Mouse (Mus musculus) lung, embryonic 15.5 days (tissue): ENCODE measurements around the gene Cmtm7. TPM values are rescaled to one million over a fixed set of nuclear protein-coding genes. Genes with fewer than 3 reads are reported as not detected.

Experiments
- ATAC-seq: fragments of 200-750 bp; cut with Nextera tagmentation; 2 replicates; pipeline ENCODE4 v1.8.0; 2017; ENCODE audit warnings: moderate number of reproducible peaks, borderline replicate concordance; ENCODE audit not compliant: low FRiP score, low TSS enrichment; ENCODE audit errors: extremely low read depth
- H3K27ac ChIP-seq: fragments of 300-500 bp; sonication (generic); 2 replicates; pipeline ENCODE4 v1.5.1; 2015; ENCODE audit warnings: moderate library complexity, mild to moderate bottlenecking, inconsistent platforms
- H3K27me3 ChIP-seq: fragments of 300-500 bp; sonication (generic); 2 replicates; pipeline ENCODE4 v1.6.1; 2015; ENCODE audit warnings: inconsistent platforms
- H3K36me3 ChIP-seq: fragments of 300-500 bp; sonication (generic); 2 replicates; pipeline ENCODE4 v1.6.1; 2015; ENCODE audit warnings: inconsistent platforms
- H3K4me1 ChIP-seq: fragments of 300-500 bp; sonication (generic); 2 replicates; pipeline ENCODE4 v1.6.1; 2015; ENCODE audit warnings: inconsistent platforms
- H3K4me2 ChIP-seq: fragments of 300-500 bp; sonication (generic); 2 replicates; pipeline ENCODE4 v1.6.1; 2015; ENCODE audit warnings: inconsistent platforms, mild to moderate bottlenecking, moderate library complexity
- H3K4me3 ChIP-seq: fragments of 300-500 bp; sonication (generic); 2 replicates; pipeline ENCODE4 v1.5.1; 2015; ENCODE audit warnings: mild to moderate bottlenecking, inconsistent platforms
- H3K9ac ChIP-seq: fragments of 300-500 bp; sonication (generic); 2 replicates; pipeline ENCODE4 v1.6.1; 2015; ENCODE audit warnings: inconsistent platforms
- H3K9me3 ChIP-seq: fragments of 300-500 bp; sonication (generic); 2 replicates; pipeline ENCODE4 v1.6.1; 2016; ENCODE audit warnings: inconsistent platforms
- WGBS: fragments of 180-500 bp; shearing (Covaris S2); methylation state at CpG from one replicate; pipeline ENCODE4 v1.1.7; 2015; 5-methylcytosine and 5-hydroxymethylcytosine counted together
- polyA plus RNA-seq: library from polyadenylated mRNA; unstranded; fragments of >200 nt; fragmentation: Nextera tagmentation; extraction: Ambion mirVana; gene quantifications from 2 replicates; pipeline ENCODE4 v1.2.1, GENCODE M21; 2015

Cmtm7 gene
- polyA plus RNA-seq, 1 experiment from 2014 or later, result 91.3 TPM

DNA sequence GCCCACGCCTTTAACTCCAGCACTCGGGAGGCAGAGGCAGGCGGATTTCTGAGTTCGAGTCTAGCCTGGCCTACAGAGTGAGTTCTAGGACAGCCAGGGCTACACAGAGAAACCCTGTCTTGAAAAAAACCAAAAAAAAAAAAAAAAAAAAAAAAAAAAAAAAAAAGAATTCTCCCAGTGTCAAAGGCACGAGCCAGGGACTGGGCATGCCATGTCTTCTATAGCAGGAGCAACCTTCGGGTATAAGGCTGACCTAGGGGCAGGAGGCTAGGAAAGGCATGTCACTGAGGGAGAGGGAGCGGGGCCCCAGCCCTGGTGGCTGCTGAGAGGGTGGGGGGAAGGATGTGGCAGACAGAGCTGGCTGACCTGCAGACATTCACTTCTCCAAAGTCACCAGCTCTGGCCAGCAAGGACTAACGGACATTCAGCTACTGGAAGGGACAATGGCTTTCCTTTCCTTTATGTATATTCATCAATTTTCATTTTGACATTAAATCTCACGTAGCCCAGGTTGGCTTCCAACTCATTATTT is 12.2 kb upstream of the Cmtm7 start:
- Histone ChIP-seq H3K9ac (no peak overlapping the region), H3K9me3 (no peaks in the 10 kb centered on the region), H3K4me2 (no peak overlapping the region), H3K36me3 (no peaks in the 10 kb centered on the region; the same call in 1 of the 2 replicates), H3K27me3 (no peaks in the 10 kb centered on the region), H3K4me3 (no peak overlapping the region), H3K27ac (no peak overlapping the region), H3K4me1 (peaks cover 10% of the 10 kb centered on the region; the same call in 1 of the 2 replicates)
- no peak for ATAC-seq
- 77% methylated on average over 8 of the region's 9 CpGs for WGBS

DNA sequence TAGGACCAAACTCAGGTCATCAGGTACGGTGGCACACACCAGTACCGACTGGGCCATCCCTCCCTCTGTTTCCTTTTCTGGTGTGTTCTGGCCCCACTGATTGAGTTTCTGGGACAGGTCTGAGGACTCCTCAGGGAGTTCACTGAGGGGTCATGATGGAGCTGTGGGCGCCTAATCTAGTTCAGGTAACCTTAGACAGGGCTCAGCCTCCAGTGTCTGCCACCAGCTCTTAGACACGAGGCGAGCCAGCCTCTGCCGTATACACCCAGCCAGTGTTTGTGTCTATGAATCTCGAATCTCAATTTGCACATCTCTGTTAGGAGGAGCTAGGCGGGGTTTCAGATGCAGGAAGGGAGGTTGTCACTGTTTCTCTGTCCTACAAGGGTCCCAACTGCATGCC is 8.3 kb upstream of the Cmtm7 start:
- Histone ChIP-seq H3K9ac (no peak overlapping the region), H3K27ac (no peak overlapping the region), H3K4me3 (no peak overlapping the region), H3K4me1 (peaks cover 8% of the 10 kb centered on the region; the same call in 1 of the 2 replicates), H3K36me3 (no peaks in the 10 kb centered on the region), H3K9me3 (no peaks in the 10 kb centered on the region; the same call in 1 of the 2 replicates), H3K4me2 (no peak overlapping the region), H3K27me3 (no peaks in the 10 kb centered on the region; the same call in 1 of the 2 replicates)
- 79% methylated on average over 8 of the region's 8 CpGs for WGBS
- ATAC-seq, result no peak

DNA sequence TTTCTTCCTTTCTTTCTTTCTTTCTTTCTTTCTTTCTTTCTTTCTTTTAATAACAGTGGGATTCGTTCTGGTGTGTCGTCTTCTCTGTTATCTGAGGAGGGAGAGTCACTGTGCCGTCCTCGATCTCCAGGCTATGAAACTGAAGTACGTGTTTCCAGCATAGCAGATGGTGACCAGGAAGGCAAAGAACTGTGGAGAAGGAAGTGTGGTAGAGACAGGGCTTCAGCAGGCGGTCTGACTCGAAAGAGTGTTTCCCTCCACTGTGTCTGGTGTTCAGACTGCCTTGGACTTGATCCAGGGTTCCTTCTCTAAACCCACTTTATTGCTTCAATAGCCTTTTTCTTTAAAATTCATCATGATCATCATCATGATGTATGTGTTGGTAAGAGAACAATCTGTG is 7.9 kb upstream of the Cmtm7 start:
- Histone ChIP-seq H3K4me2 (no peak overlapping the region), H3K4me3 (no peak overlapping the region), H3K9ac (no peak overlapping the region), H3K4me1 (peaks cover 8% of the 10 kb centered on the region; the same call in 1 of the 2 replicates), H3K9me3 (no peaks in the 10 kb centered on the region; the same call in 1 of the 2 replicates), H3K36me3 (no peaks in the 10 kb centered on the region), H3K27ac (no peak overlapping the region), H3K27me3 (no peaks in the 10 kb centered on the region; the same call in 1 of the 2 replicates)
- no peak for ATAC-seq
- WGBS, result 65% methylated on average over 7 of the region's 7 CpGs

DNA sequence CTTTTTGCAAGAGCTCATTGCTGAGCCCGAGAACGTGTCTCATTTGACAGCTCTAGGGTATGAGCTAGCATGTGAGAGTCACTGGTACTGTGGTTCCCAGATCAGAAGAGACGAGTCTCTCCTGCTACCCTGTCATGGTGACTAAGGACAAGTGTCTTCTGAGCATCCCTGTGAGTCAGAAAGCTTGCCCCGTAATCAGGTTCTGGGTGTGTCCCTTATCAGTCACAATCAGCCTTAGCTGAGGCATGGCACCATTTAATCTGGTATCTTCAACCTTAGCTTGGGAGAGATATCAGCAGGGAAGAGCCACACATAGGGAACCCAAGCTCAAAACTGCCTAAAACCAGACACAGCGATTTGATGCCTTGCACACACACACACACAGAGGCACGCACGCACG is 7.0 kb upstream of the Cmtm7 start:
- Histone ChIP-seq H3K4me2 (no peak overlapping the region), H3K27ac (no peak overlapping the region), H3K9me3 (no peaks in the 10 kb centered on the region; the same call in 1 of the 2 replicates), H3K4me3 (no peak overlapping the region), H3K36me3 (no peaks in the 10 kb centered on the region), H3K4me1 (peaks cover 8% of the 10 kb centered on the region; the same call in 1 of the 2 replicates), H3K9ac (no peak overlapping the region), H3K27me3 (no peaks in the 10 kb centered on the region; the same call in 1 of the 2 replicates)
- ATAC-seq, result no peak
- WGBS, result 85% methylated on average over 8 of the region's 8 CpGs

DNA sequence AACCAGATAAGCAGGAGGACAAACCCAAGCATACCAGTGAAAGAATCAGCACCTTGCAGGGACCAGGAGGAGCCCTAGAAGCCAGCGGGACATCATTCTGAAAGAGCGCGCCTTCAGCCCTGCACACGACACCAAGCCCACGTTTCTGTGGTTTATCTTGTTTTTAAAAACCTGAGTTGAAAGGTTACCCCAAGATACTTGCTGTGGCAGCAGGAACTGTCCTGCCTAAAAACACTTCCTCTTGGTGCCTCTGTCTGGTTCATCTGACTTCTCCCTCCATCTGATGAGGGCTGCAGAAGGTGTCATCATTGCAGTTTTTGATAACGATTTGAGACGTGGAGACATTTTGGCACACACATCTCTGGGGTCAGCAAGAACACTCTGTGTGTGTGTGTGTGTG is 6.1 kb upstream of the Cmtm7 start:
- WGBS, result 81% methylated on average over 7 of the region's 7 CpGs
- Histone ChIP-seq H3K9ac (no peak overlapping the region), H3K36me3 (no peaks in the 10 kb centered on the region), H3K9me3 (no peaks in the 10 kb centered on the region; the same call in 1 of the 2 replicates), H3K4me3 (no peak overlapping the region), H3K27me3 (no peaks in the 10 kb centered on the region; the same call in 1 of the 2 replicates), H3K4me2 (no peak overlapping the region), H3K4me1 (peaks cover 8% of the 10 kb centered on the region; the same call in 1 of the 2 replicates), H3K27ac (no peak overlapping the region)
- no peak for ATAC-seq

DNA sequence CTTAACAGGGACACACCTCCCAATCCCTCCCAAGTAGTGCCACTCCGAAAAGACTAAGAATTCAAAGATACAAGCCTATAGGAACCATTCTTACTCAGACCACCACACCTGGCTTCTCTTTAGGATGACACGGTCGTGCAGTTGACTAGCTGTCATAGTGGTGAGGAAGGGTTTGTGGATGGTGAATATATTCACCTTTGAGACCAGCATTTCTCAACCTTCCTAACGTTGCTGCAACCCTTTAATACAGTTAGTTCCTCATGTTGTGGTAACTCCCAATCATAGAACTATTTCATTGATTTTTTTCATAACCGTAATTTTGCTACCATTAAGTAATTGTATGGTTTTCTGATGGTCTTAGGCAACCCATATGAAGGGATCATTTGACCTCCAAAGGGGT is 5.5 kb upstream of the Cmtm7 start:
- no peaks in the 10 kb centered on the region; the same call in 1 of the 2 replicates for H3K27me3 ChIP-seq
- no peak for ATAC-seq
- peaks cover 12% of the 10 kb centered on the region for H3K4me1 ChIP-seq
- WGBS, result 91% methylated on average over 5 of the region's 5 CpGs
- no peak overlapping the region for H3K9ac ChIP-seq
- H3K4me2 ChIP-seq, result no peak overlapping the region
- H3K36me3 ChIP-seq, result no peaks in the 10 kb centered on the region
- H3K9me3 ChIP-seq, result no peaks in the 10 kb centered on the region; the same call in 1 of the 2 replicates
- no peak overlapping the region for H3K4me3 ChIP-seq
- H3K27ac ChIP-seq, result no peak overlapping the region

DNA sequence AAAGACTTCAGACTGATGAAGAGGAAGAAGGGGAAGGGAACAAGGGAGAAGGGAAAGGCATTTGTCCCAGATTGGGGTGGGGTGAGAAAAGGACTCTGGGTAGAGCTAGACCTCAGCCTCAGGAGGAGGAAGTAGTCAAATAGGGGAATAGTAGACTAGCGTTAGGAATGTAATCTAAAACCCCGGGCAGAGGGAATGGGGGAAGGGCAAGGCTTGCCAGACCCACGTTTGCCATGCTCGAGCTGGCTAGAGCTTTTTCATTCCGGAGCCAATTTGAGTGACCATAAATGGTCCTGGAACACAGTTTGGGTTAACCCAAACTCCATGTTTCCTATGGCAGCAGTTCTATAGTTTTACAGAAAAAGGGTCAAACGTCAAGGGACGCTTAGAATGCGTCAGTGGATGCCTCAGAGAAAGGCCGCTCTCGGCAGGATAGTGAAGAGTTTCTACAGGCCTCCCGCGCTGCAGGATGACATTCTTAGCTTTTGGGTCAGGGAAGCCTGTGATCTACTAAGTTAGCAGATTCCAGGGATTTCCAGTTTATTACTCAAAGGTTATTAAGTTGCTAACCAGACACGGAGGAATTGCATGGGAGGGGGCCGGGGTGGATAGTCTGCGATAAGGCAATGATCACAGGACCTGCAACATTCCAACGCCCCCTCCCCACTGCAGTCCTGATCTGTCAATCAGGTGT is 3.9 kb upstream of the Cmtm7 start:
- H3K27me3 ChIP-seq, result no peaks in the 10 kb centered on the region; the same call in 1 of the 2 replicates
- no peaks in the 10 kb centered on the region for H3K36me3 ChIP-seq
- H3K27ac ChIP-seq, result no peak overlapping the region
- ATAC-seq, result no peak
- H3K4me2 ChIP-seq, result peak overlapping the region; percentile 5; the same call in 1 of the 2 replicates
- no peak overlapping the region for H3K4me3 ChIP-seq
- WGBS, result 14% methylated on average over 16 of the region's 16 CpGs
- H3K4me1 ChIP-seq, result peaks cover 19% of the 10 kb centered on the region
- no peaks in the 10 kb centered on the region; the same call in 1 of the 2 replicates for H3K9me3 ChIP-seq
- H3K9ac ChIP-seq, result no peak overlapping the region

DNA sequence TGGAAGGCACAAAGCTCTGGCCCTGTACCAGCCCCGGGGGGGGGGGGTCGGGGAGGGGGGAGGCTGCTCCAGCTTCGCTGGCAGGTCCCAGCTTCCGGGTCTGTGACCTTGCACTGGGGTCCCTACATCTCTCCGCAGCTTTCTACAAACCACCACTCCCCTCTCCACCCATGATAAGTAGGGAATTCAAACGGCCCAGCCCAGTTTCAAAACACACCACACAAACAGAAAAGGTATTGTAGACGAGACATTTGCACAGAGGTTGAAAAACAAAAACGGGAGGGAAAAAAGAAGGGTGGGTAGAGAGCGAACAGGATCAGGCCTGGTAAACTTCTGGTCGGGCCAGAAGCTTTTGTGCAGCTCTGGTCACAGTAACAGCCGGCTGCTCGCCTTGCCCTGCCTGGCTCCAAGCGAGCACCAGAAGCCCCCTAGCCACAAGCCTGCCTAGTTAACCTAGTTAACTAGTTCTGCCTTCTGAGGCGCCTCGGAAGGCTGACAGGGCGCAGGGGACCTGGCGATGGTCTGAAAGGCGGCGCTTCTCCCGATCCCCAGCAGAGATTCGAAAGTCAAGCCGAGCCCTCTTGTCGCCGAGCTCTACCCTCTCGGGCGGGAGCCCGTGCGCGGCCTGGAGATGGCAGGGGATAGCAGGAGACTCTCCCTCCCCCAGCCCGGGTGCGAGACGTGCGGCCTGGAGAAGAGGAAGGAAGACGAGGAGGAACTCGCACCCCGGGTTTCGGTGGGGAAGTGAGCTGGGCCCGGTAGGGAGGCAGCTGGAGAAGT is 720 bp downstream of the Cmtm7 start:
- Histone ChIP-seq H3K27ac (peak overlapping the region; percentile 81), H3K4me1 (peaks cover 32% of the 10 kb centered on the region), H3K36me3 (no peaks in the 10 kb centered on the region), H3K4me2 (peak overlapping the region; percentile 95), H3K9me3 (no peaks in the 10 kb centered on the region), H3K27me3 (no peaks in the 10 kb centered on the region), H3K4me3 (peak overlapping the region; percentile 59), H3K9ac (peak overlapping the region; percentile 74)
- WGBS, result 1% methylated on average over 38 of the region's 38 CpGs
- ATAC-seq, result peak; percentile 70

DNA sequence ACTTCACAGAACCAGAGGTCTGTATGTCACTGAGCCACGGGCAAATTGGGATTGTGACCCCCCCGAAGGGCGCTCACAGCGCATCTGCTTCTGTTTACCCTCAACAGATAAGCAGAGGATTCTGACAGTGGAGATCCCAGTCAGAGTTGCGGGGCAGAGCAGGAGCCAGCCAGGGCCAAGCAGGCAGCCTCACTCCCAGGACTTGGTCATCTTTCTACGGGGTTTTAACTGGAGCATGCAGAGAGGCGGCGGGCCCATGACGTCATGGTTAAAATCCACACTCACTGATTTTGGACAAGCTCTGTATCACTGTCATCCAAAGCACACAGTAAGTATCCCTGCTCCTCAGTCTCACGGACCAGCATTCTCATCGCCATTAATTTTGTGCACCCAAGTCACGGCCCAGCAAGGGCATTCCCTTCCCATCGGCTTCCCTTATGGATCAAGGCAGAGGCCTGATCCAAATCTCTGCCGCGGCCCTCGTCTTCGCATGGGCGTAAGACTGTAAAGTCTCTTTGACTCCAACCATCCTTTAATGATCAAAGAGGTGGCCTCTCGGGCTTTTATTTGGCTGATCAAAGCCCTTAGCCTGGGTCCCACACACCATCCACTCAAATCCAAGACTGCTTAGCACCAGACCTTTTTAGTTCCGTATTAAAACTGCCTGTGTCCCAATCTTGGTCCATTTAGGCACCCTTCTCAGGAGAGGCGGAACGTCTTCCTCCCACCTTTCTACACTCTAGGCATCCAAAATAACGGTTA is 1.5 kb downstream of the Cmtm7 start:
- peak overlapping the region; percentile 59 for H3K4me3 ChIP-seq
- no peak overlapping the region for H3K27ac ChIP-seq
- no peak for ATAC-seq
- peak overlapping the region; percentile 95 for H3K4me2 ChIP-seq
- no peaks in the 10 kb centered on the region for H3K27me3 ChIP-seq
- H3K9ac ChIP-seq, result peak overlapping the region; percentile 74
- H3K36me3 ChIP-seq, result no peaks in the 10 kb centered on the region
- H3K4me1 ChIP-seq, result peaks cover 30% of the 10 kb centered on the region
- 28% methylated on average over 23 of the region's 23 CpGs for WGBS
- no peaks in the 10 kb centered on the region for H3K9me3 ChIP-seq

DNA sequence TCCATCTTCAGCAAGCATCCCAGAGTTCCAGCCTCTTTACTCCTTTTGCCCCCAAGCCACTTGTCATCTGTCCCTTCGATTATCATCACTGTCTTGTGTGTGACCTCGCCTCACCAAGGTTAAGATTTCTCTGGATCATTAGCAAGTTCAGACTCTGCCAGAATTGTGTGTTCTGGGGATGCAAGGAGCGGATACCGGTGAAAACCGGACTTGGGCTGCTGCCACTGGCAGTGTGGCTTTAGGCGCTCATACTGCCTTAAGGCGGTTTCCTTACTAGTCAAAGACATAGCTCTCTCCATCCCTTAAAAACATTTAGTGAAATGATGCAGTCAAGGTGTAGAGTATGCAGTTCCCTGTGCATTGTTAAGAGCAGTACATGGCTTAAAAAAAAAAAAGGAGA is 2.8 kb downstream of the Cmtm7 start:
- Histone ChIP-seq H3K27me3 (no peaks in the 10 kb centered on the region), H3K9ac (no peak overlapping the region), H3K27ac (no peak overlapping the region), H3K4me2 (no peak overlapping the region), H3K4me3 (no peak overlapping the region), H3K4me1 (peaks cover 32% of the 10 kb centered on the region), H3K9me3 (no peaks in the 10 kb centered on the region), H3K36me3 (no peaks in the 10 kb centered on the region)
- 84% methylated on average over 7 of the region's 7 CpGs for WGBS
- ATAC-seq, result no peak

DNA sequence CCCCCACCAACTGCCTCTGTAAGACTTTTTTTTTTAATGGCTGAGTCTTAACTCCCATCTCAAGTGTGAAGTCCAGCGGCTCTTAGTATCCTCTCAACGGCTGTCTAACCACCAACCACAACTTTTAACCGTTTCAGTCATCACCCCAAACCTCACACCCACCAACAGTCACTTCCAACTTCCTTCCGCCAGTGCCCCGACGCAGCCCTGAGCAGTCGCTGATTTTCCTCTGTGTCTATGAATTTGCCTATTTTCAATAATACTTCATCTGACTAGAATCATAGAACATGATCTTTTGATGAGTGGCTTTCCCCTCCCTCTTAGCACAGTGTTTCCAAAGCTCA is 3.6 kb downstream of the Cmtm7 start:
- peaks cover 32% of the 10 kb centered on the region for H3K4me1 ChIP-seq
- 56% methylated on average over 7 of the region's 7 CpGs for WGBS
- H3K9me3 ChIP-seq, result no peaks in the 10 kb centered on the region
- no peaks in the 10 kb centered on the region for H3K36me3 ChIP-seq
- no peaks in the 10 kb centered on the region for H3K27me3 ChIP-seq
- no peak overlapping the region for H3K4me2 ChIP-seq
- no peak overlapping the region for H3K9ac ChIP-seq
- no peak overlapping the region for H3K27ac ChIP-seq
- no peak overlapping the region for H3K4me3 ChIP-seq
- ATAC-seq, result no peak
